Mouse (Mus musculus): ENCODE results near the gene Tmem212. TPM values are rescaled to one million over a fixed set of nuclear protein-coding genes. Genes with fewer than 3 reads are reported as not detected.
"Not testable (repeated sequence)": the region's sequence is repeated elsewhere in the genome, so short reads cannot be mapped to it uniquely, and the experiment has no call there.

Gene Tmem212
- 0.28 and 0.33 TPM in 2 replicates for polyA plus RNA-seq (2015; fragmentation: Nextera tagmentation; extraction: Ambion mirVana)

DNA sequence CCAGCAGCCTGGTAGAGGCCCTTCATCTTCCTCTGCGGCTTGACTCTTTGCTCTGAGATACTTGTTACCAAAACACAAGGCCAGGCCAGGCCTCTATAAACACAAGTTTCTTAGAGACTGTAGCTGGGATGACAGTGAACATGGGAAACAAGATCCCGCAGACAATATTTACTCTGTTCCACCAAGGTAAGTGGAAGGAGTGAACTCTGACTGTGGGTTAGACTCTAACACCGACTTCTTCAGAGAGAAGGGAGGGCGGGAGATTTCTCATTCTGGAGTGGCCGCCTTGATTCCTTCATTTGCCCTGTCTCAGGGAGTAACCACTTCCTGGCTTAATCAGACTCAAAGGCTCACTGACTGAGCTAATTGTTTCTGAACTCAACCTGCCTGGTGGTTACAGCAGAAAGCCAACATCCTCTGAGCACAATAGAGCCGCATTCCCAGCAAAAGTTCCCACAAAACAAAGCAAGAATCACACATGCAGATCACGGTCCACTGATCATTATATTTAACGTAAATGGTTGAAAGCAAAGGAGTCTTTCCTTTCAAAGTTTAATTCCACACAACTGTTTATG, at the start of gene Tmem212:
Gene Tmem212 (minus strand): TSS at position 51 of the 575 bp plus-strand sequence.
- no peaks in the 10 kb centered on the region for H3K4me1 ChIP-seq (replicated peaks; ENCODE audit: insufficient read depth, low read length)
- ATAC-seq (replicated peaks; ENCODE audit: low FRiP score, low read depth) (no peak), DNase-seq (ENCODE audit: low spot score) (peak; percentile 21)
- H3K27me3 ChIP-seq (ENCODE audit: insufficient read depth, low read length) = no peaks in the 10 kb centered on the region
- H3K4me2 ChIP-seq (ENCODE audit: low read length) = no peak within 1 kb of the TSS
- H3K9ac ChIP-seq (ENCODE audit: low read depth, low read length) = no peak within 1 kb of the TSS
- H3K36me3 ChIP-seq (ENCODE audit: insufficient read depth, low read length) = no peaks in the 10 kb centered on the region
- H3K27ac ChIP-seq = no peak within 1 kb of the TSS
- WGBS = 38% methylated on average over 8 of the region's 8 CpGs
- no peak for TF ChIP-seq CTCF (IDR thresholded peaks at IDR 0.05; ENCODE audit: low read depth)
- no peak within 1 kb of the TSS for H3K4me3 ChIP-seq (replicated peaks; ENCODE audit: low read depth, low read length)
- H3K9me3 ChIP-seq (replicated peaks; ENCODE audit: low read length) = no peaks in the 10 kb centered on the region

DNA sequence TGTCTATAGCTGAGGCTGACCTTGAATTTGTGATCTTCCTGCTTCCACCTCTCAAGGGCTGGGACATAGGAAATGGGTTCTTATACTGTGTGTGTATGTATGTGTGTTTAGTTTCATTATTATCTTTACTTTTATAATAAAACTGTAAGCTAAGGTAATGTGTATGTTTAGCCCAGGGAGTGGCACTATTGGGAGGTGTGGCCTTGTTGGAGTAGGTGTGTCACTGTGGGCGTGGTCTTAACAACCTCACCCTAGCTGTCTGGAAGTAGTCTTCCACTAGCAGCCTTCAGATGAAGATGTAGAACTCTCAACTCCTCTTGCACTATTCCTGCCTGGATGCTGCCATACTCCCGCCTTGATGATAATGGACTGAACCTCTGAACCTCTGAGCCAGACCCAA, 49.2 kb upstream of the Tmem212 start:
- H3K27me3 ChIP-seq (ENCODE audit: insufficient read depth, low read length); H3K4me1 ChIP-seq (replicated peaks; ENCODE audit: insufficient read depth, low read length); H3K27ac ChIP-seq; H3K36me3 ChIP-seq (ENCODE audit: insufficient read depth, low read length); H3K9me3 ChIP-seq (replicated peaks; ENCODE audit: low read length); H3K4me2 ChIP-seq (ENCODE audit: low read length); DNase-seq (ENCODE audit: low spot score); H3K4me3 ChIP-seq (replicated peaks; ENCODE audit: low read depth, low read length); ATAC-seq (replicated peaks; ENCODE audit: low FRiP score, low read depth); H3K9ac ChIP-seq (ENCODE audit: low read depth, low read length): not testable (repeated sequence)
- WGBS = 88% methylated on average over 2 of the region's 2 CpGs

DNA sequence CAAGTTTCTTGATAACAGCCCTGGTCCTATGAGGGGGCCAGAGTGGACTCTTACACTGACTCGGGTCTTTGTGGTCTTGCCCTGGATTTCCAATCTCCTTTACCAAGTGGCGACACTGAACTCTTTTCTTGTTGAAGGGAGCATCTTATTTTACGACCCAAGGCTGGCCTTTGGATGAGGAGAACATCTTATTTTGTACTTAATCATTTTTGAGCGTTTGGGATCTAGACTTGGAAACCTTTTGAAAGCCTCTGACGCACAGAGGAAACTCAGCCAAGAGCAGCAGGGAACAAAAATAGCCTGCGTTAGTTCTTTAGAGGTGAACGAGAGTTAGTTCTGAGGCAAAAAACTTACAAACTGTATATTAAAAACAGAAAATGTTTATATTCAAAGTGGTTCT, 46.8 kb upstream of the Tmem212 start:
- no peak for TF ChIP-seq CTCF (IDR thresholded peaks at IDR 0.05; ENCODE audit: low read depth)
- DNase-seq (ENCODE audit: low spot score) = peak; percentile 23

DNA sequence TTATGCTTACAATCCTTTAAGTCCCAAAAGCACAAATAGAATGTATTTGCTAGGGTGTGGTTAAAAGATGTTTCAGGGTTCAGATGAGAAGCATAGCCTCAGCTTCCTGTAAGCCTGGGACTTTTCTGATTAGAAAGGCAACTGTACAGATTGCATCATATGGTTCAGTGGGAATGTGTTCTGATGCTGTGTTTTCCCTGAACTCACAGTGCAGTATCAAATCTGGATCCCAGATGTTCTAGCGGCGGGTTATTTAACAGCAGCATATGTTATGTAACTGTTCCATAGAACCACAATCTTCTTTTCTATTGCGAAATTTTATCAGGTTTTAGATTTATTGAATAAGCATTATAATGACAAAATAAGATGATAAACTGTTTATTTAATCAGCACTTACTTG, 45.5 kb upstream of the Tmem212 start:
- 0 out of 2 replicates have a peak, but pooled peaks cover 3% of the 10 kb centered on the region for H3K4me1 ChIP-seq (replicated peaks; ENCODE audit: insufficient read depth, low read length)
- no peaks in the 10 kb centered on the region for H3K9me3 ChIP-seq (replicated peaks; ENCODE audit: low read length)
- WGBS = 82% methylated on average over 3 of the region's 3 CpGs
- no peak overlapping the region for H3K4me2 ChIP-seq (ENCODE audit: low read length)
- ATAC-seq (replicated peaks; ENCODE audit: low FRiP score, low read depth) (no peak), DNase-seq (ENCODE audit: low spot score) (no peak)
- H3K27ac ChIP-seq = no peak overlapping the region
- H3K36me3 ChIP-seq (ENCODE audit: insufficient read depth, low read length) = no peaks in the 10 kb centered on the region
- TF ChIP-seq CTCF (IDR thresholded peaks at IDR 0.05; ENCODE audit: low read depth) = no peak
- no peak overlapping the region for H3K9ac ChIP-seq (ENCODE audit: low read depth, low read length)
- H3K4me3 ChIP-seq (replicated peaks; ENCODE audit: low read depth, low read length) = no peak overlapping the region
- no peaks in the 10 kb centered on the region for H3K27me3 ChIP-seq (ENCODE audit: insufficient read depth, low read length)

More for the DNA sequence above, 46.8 kb upstream of the Tmem212 start:
- H3K4me2 ChIP-seq (ENCODE audit: low read length) = no peak overlapping the region
- no peak overlapping the region for H3K27ac ChIP-seq
- no peak for ATAC-seq (replicated peaks; ENCODE audit: low FRiP score, low read depth)
- H3K9ac ChIP-seq (ENCODE audit: low read depth, low read length) = no peak overlapping the region
- no peaks in the 10 kb centered on the region for H3K27me3 ChIP-seq (ENCODE audit: insufficient read depth, low read length)
- H3K4me1 ChIP-seq (replicated peaks; ENCODE audit: insufficient read depth, low read length) = 0 out of 2 replicates have a peak, but pooled peaks cover 3% of the 10 kb centered on the region
- H3K36me3 ChIP-seq (ENCODE audit: insufficient read depth, low read length) = no peaks in the 10 kb centered on the region
- no peak overlapping the region for H3K4me3 ChIP-seq (replicated peaks; ENCODE audit: low read depth, low read length)
- no peaks in the 10 kb centered on the region for H3K9me3 ChIP-seq (replicated peaks; ENCODE audit: low read length)
- 67% methylated on average over 7 of the region's 7 CpGs for WGBS

DNA sequence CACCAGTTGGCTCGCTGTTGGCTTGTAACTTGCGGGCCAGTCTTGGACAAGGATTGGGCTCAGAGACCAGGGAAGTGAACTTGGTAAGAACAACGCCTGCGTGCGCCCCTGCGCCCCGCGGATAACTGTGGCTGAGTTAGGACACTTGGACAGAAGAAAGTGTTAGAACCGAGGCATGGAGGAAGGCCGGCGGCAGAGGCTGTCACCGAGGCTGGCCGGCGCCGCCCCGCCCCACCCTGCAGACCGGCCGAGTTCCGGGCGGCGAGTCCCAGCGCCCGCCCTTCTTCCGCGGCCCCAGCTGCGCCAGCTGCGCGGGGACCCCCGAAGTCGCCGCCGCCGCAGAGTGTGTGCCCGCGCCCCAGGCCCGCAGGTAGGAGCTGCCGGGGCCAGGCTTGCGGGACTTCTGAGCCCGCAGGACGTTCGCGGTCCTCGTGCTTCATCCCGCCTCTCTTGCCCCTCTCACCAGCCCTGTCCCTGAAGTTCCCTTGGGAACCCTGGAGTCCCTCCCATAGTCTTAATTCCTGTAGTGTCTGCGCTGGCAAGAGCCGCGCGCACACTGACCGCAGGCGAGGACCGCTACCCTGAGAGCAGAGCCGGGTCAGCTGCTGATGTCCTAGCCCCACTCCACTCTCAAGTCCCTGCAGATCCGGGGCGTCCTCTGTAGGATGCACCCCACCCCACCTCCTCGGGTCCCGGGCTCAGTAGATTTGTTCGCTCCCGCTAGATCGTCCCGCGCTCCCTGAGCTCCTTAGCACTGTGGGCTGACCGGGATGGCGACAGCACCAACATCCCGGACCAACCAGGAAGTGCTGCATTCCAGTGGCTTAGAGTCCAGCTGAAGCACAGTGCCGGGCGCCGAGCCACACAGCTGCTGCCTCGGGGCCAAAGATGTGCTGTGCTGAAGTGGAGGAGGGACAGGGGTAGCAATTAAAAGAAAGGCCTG, 42.5 kb upstream of the Tmem212 start, which contains the start of gene Pld1:
Gene Pld1 (plus strand): TSS at position 315 of the 943 bp plus-strand sequence.
- H3K4me1 ChIP-seq (replicated peaks; ENCODE audit: insufficient read depth, low read length) = 0 out of 2 replicates have a peak, but pooled peaks cover 3% of the 10 kb centered on the region
- peak; percentile 78 for DNase-seq (ENCODE audit: low spot score)
- no peaks in the 10 kb centered on the region for H3K36me3 ChIP-seq (ENCODE audit: insufficient read depth, low read length)
- H3K4me3 ChIP-seq (replicated peaks; ENCODE audit: low read depth, low read length) = peak within 1 kb of the TSS; percentile 57
- peak within 1 kb of the TSS; percentile 75 for H3K27ac ChIP-seq
- H3K9me3 ChIP-seq (replicated peaks; ENCODE audit: low read length) = no peaks in the 10 kb centered on the region
- H3K9ac ChIP-seq (ENCODE audit: low read depth, low read length) = peak within 1 kb of the TSS; percentile 66
- TF ChIP-seq CTCF (IDR thresholded peaks at IDR 0.05; ENCODE audit: low read depth) = no peak
- under 1% methylated on average over 68 of the region's 68 CpGs for WGBS
- no peaks in the 10 kb centered on the region for H3K27me3 ChIP-seq (ENCODE audit: insufficient read depth, low read length)
- ATAC-seq (replicated peaks; ENCODE audit: low FRiP score, low read depth) = peak; percentile 90
- peak within 1 kb of the TSS; percentile 96 for H3K4me2 ChIP-seq (ENCODE audit: low read length)
